Mouse (Mus musculus) adrenal gland, adult 18-20 months (tissue): ENCODE measurements around the gene Il23a. TPM values are rescaled to one million over a fixed set of nuclear protein-coding genes. Genes with fewer than 3 reads are reported as not detected.
"Not testable (repeated sequence)": the region's sequence is repeated elsewhere in the genome, so short reads cannot be mapped to it uniquely, and the experiment has no call there.

Experiments used
- DNase-seq, 2 experiments: peaks; one replicate each; pipeline ENCODE4 v3.0.0; 2021 to 2022; ENCODE audit warnings: low spot score in 2 of 2
- total RNA-seq, 2 experiments: library from RNA; stranded (reverse); gene quantifications; 1 replicate in 1 of 2; 2 replicates in 1 of 2; pipeline ENCODE4 v1.2.3; 2021

The Il23a gene
- total RNA-seq, 2 experiments from 2014 or later: not detected

DNA sequence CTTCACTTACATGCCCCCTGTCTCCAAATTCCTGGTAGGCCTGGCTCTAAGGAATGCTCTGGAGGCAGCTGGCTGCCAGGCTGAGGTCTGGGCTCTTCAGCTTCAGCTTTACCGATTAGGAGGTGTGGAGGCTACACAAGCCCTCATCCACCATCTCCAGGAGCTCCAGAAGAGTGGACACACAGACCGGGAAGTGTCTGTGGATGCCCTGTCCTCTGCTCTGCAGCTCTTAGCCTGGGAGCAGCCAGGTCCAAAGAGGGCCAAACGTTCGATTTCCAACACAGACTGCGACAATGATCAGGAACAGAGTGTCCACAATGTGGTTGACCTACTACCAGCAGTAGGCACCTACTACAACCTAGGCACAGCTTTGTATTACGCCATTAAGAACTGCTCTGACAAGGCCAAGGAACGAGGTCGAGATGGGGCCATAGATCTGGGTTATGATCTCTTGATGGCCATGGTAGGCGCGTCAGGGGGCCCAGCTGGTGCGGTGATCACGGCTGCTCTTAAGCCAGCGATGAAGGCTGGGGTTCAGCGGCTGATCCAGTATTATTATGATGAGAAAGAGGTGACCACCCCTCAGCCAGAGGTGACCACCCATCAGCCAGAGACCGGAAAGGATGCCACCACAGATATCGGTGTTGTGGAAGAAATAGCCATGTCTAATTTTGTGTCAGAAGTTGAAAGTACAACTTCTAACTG is 29.2 kb downstream of the Il23a start:
- no peak for DNase-seq

DNA sequence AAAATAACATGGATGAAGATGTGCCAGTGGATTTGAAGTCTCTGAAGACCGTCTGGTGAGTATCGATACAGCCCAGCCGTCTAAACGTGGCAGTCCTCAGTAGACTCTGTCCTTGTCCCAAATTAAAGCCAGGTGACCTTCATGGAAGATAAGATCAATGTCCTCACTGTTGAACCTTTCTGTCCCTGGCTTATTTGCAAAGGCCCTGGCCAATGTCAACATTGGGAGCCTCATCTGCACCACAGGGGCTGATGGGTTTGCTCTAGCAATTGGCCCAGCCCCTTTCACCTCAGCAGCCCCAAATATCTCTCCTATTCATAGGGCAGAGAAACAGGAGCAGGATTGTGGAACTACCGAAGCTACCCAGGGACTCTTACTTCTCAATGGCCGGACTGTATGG is 30.2 kb downstream of the Il23a start, which contains the start of gene Apof:
Apof (plus strand) TSS at position 301 of the 400 bp plus-strand sequence.
- no peak for DNase-seq

DNA sequence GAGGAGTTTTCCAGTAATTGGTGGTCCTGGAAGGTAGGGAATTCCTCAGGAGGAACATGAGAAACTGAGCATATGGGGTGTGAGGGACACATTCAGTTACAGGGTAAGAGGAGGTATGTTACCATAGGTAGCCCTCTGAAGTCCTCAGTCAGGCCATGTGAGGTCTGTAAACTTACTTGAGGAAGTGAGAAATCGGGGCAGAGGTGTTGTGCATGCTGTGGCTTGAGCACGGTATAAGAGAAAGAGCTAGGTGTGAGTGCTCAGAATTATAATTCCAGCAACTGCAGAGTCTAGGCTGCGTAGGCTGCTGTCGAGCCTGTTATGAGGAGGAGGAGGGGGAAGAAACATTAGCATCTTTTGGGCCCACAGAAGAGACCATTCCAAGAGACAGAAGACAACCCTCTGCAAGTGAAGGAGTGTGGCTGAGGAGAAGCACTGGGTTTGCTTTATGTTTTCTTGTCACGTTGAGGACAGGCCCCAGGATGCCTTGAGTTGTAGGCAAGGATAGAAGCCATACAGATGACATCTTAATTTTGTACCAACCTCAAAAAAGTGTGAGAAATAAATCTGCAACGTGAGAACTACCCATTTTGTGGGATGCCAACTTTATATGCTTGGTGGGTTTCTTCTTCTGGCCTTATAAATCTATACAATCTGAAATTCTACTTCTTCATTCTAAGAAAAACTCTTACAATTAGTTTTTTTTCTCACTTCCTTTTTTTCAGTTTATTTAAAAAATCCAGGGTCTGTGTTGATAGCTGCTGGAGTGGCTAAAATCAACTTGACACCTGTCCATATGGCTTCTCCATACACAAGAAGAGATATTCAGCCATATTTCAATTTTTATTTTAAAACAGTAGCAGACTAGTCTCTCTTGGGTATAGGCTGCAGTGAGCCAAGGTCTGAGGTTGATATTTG is 34.9 kb downstream of the Il23a start:
- DNase-seq: no peak

DNA sequence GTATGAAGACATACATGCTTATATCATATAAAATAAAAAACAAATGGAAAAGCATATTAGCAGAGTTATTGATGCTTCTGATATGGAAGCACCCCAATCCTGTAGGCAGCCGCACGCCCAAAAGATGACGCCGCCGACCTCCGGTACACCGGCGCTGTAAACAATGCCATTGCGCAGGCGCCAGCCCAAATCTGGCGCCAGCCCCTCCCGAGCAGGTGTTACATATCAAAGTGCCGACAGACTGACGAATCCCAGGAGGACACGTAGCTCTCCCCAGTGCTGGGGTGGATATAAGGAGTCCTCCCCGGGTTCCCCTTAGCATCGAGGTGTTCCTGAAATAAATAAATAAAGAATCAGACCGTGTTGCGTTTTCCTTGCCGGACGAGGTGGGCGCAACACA is 36.3 kb downstream of the Il23a start:
- no peak for DNase-seq

DNA sequence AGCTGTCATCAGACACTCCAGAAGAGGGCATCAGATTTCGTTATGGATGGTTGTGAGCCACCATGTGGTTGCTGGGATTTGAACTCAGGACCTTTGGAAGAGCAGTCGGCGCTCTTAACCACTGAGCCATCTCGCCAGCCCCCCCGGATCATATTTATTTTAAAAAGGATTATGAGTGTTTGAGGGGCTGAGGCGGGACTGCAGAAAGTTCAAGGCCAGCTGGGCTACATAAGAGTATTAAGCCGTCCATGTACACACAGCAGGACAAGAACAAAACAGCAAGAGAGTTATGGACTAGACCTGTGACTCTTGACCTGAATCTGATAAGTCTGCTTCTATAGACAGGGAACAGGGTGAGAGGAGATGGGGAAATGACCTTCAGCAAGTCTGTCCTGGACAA is 38.2 kb downstream of the Il23a start:
- not testable (repeated sequence) for DNase-seq

DNA sequence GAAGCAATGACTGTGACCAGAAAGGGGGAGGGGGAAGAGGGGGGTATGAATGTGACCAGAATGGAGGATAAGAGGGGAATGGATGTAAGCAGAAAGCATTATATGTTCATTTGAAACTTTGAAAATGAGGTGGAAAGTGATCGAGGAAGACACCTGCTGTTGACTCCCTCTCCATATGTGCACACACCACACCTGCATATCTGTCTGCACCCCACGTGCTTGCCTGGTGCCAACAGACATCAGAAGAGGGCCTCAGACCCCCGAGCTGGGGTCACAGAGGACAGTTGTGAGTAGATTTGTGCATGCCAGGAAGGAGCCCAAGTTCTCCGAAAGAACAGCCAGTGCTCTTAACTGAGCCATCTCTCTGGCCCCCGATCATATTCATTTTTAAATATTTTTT is 38.6 kb downstream of the Il23a start:
- no peak for DNase-seq

DNA sequence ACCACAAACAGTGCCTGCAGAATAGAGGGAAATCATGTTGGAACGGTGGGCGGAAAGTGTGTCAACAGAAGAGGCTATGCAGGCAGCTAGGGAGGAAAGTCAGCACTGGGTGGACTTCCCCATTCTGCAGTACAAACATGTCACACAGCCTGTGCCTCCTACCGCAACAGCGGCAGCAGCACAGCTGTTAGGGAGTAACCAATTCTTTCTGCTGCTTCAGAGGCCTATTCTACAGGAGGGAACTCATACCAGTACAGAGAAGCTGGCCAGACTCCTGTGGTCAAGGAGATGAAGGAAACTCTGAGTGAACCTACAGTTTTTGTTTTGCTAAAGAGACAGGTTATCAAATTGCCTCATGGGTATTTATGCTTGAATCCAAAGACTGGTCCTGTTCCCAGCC is 39.6 kb downstream of the Il23a start:
- DNase-seq: no peak

DNA sequence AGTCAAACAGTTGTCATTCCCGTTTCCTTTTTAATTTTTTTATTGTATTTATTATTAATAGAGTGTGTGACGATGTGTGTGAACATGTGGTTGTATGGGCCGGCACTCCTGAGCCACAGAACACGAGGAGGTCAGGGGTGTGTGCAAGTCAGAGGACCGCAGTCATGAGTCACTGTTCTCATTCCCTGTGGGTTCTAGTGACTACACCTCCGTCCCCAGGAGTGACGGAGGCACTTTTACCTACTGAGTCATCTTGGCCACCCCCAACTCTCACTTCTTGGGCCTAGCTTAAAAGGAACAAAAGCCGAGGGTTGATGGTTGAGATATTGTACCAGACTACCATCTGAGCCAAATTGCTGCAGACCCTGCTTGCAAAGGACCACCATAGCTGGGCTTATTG is 42.2 kb downstream of the Il23a start:
- DNase-seq: no peak

DNA sequence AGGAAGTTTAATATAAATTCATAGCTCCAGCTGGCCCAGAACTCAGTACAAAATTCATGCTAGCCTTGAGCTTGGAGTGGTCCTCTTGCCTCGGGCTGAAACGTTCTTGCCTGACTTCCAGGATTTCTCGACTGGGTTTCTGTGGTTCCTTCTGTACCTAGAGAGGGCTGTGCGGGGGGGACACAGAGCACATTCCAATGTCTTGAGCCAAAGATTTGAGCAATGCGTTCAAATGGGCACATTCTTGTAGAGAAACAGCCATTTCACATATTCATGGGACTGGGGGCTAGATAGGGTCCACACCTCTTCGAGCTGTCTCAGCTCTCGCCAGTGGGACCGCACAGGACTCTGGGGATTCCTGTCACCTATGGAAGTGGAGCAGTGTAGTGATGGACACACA is 42.6 kb downstream of the Il23a start:
- DNase-seq: no peak

DNA sequence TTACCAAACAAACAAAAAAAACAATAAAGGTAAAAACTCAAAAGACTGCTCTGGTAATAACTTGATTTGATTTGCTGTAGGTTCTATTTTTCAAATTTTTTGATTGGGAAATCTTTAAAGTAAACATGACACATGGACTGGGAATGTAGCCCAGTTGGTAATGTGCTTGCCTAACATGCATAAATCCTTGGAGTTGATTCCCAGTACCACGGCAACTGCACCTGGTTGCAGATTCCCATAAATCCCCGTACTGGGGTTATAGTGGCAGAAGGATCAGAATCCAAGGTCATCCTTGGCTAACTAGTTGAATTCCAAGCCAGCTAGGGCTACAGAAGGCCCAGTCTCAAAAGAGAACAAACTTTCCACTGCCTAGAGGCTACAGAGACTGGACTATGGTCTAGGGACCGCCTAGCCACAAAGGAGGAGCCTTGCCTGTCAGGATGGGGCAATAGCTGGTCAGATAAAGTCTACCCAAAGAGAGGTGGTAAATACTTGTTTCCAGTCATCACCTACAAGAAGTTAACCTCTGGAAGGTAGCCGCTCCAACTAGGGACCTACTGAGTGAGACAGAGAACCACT is 44.8 kb downstream of the Il23a start, which contains the start of gene Apon:
Apon (plus strand) TSS at position 420 of the 579 bp plus-strand sequence.
- no peak for DNase-seq

DNA sequence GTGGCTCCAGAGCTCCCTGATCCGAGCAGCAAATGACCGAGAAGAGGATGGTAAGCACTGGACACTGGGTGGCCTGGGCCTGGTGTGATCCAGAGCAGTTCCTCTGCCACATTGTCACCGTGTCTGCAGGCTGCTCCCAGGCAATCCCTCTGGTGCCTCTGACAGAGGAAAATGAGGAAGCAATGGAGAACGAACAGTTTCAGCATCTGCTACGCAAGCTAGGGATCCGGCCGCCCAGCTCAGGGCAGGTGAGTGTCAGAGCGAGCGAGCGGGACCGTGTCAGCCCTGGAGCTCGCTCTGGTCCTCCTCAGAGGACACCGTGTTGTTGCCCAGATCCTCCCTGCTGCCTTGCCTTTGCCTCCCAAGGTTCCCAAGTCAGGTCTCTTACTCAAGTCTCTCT is 48.0 kb downstream of the Il23a start:
- DNase-seq: no peak

DNA sequence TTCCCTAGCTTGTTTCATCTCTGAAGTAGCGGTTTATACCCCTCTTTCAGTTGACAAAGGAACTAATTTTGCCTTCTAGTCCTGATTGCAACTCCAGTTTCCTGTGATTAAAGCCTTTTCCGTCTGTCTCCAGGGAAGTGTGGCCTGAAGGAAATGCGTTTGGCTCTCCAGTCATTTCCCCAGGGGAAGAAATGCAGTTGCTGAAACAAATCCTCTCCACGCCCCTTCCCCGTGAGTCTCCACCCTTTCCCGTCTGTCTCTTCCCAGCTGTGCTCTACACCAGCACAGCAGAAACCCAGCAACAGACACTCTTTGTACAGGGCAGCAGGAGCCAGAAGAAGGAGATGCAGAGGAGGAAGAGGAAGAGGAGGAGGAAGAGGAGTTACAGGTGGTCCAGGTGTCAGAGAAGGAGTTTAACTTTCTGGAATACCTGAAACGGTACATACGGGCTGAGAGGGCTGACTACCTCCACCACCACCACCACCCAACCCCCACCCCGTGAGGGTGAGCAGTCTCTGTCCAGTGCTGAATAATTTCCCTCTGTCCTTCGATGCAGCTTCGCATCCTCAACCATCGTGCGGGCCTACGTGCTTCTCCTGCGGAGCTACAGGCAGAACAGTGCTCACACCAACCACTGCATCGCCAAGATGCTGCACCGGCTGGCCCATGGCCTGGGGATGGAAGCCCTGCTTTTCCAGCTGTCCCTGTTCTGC is 51.4 kb downstream of the Il23a start:
- DNase-seq: no peak

Other genes with a start within 250 kb of the Il23a start
- 100 to 1,000 TPM; 228 to 248 TPM for gene Ptges3, start 239.8 kb downstream of the Il23a start, total RNA-seq
- gene Atp5b, start 215.5 kb downstream of the Il23a start, total RNA-seq: 1,000 to 10,000 TPM; 2,783 to 4,328 TPM
- gene Baz2a, start 207.2 kb downstream of the Il23a start, total RNA-seq: 10 to 100 TPM; 35.6 to 45.3 TPM
- 100 to 1,000 TPM in 1 of 2 experiments, 10 to 100 TPM in 1; 90.1 to 106 TPM for gene Rbms2, start 118.5 kb downstream of the Il23a start, total RNA-seq
- 1 to 10 TPM; 2.9 TPM for gene Gls2, start 104.3 kb downstream of the Il23a start, total RNA-seq
- 10 to 100 TPM; 15.4 to 17.7 TPM for gene Spryd4, start 86.9 kb downstream of the Il23a start, total RNA-seq
- gene Mip, start 72.9 kb downstream of the Il23a start, total RNA-seq: not detected
- 1 to 10 TPM; 3.9 to 5.4 TPM for gene Timeless, start 66.7 kb downstream of the Il23a start, total RNA-seq
- gene Apon, start 44.7 kb downstream of the Il23a start, total RNA-seq: not detected
- 10 to 100 TPM in 1 of 2 experiments, under 1 TPM in 1; 0.64 to 10.7 TPM for gene Apof, start 30.1 kb downstream of the Il23a start, total RNA-seq
- gene Stat2, start 28.2 kb downstream of the Il23a start, total RNA-seq: 10 to 100 TPM; 25.8 to 33.0 TPM
- 10 to 100 TPM; 14.5 to 19.1 TPM for gene Pan2, start 4.6 kb upstream of the Il23a start, total RNA-seq
- 100 to 1,000 TPM; 147 to 165 TPM for gene Cnpy2, start 23.7 kb upstream of the Il23a start, total RNA-seq
- 100 to 1,000 TPM; 349 to 654 TPM for gene Cs, start 39.0 kb upstream of the Il23a start, total RNA-seq
- gene Coq10a, start 70.2 kb upstream of the Il23a start, total RNA-seq: 10 to 100 TPM; 79.8 to 90.2 TPM
- gene Ankrd52, start 78.4 kb upstream of the Il23a start, total RNA-seq: 10 to 100 TPM; 61.7 to 61.8 TPM
- under 1 TPM in 1 of 2 experiments, not detected in 1; 0.16 TPM for gene Slc39a5, start 102.5 kb upstream of the Il23a start, total RNA-seq
- 10 to 100 TPM; 74.3 to 75.2 TPM for gene Nabp2, start 112.7 kb upstream of the Il23a start, total RNA-seq
- 10 to 100 TPM; 40.0 to 42.2 TPM for gene Rnf41, start 112.9 kb upstream of the Il23a start, total RNA-seq
- 100 to 1,000 TPM; 113 to 116 TPM for gene Smarcc2, start 160.5 kb upstream of the Il23a start, total RNA-seq
- gene Myl6, start 195.4 kb upstream of the Il23a start, total RNA-seq: 100 to 1,000 TPM; 816 to 933 TPM
- gene Myl6b, start 199.9 kb upstream of the Il23a start, total RNA-seq: 10 to 100 TPM in 1 of 2 experiments, 1 to 10 TPM in 1; 5.3 to 11.6 TPM
- gene Esyt1, start 227.1 kb upstream of the Il23a start, total RNA-seq: 10 to 100 TPM; 23.6 to 39.0 TPM
- 10 to 100 TPM; 14.5 TPM for gene Zc3h10, start 249.0 kb upstream of the Il23a start, total RNA-seq